Mouse (Mus musculus) brain, embryonic 14.5 days (tissue): ENCODE measurements around the gene Olfr694.
"Not testable (repeated sequence)": the region's sequence is repeated elsewhere in the genome, so short reads cannot be mapped to it uniquely, and the experiment has no call there.

Experiments used
- CTCF ChIP-seq: fragments of 200-500 bp; IDR thresholded peaks from 2 replicates; pipeline ENCODE4 v1.5.1; 2012; ENCODE audit warnings: inconsistent platforms, mild to moderate bottlenecking, moderate library complexity, borderline replicate concordance; ENCODE audit not compliant: insufficient read depth, insufficient read length; ENCODE audit errors: extremely low read depth
- POLR2A ChIP-seq: fragments of 200-500 bp; IDR thresholded peaks from 2 replicates; pipeline ENCODE4 v1.6.1; 2012; ENCODE audit warnings: mild to moderate bottlenecking, inconsistent platforms, borderline replicate concordance; ENCODE audit not compliant: poor library complexity, insufficient read depth, insufficient read length, severe bottlenecking; ENCODE audit errors: extremely low read depth

DNA sequence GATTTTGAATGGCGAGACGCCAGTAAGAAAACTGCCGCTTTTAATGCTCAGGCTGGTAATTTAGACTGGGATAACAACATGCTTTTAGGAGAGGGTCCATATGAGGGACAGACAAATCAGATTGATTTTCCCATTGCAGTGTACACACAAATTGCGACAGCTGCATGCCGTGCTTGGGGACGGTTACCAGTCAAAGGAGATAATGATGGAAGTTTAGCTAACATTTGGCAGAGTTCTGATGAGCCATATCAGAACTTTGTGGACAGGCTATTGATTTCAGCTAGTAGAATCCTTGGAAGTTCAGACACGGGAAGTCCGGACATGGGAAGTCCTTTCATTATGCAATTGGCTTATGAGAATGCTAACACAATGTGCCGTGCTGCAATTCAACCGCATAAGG lies 16.1 kb upstream of the Olfr694 start:
- not testable (repeated sequence) for TF ChIP-seq POLR2A, CTCF
